Mouse (Mus musculus): ENCODE results near the gene Nabp2. TPM values are rescaled to one million over a fixed set of nuclear protein-coding genes. Genes with fewer than 3 reads are reported as not detected.

The Nabp2 gene
- polyA plus RNA-seq, 1 experiment from 2014 or later = 127 TPM

DNA sequence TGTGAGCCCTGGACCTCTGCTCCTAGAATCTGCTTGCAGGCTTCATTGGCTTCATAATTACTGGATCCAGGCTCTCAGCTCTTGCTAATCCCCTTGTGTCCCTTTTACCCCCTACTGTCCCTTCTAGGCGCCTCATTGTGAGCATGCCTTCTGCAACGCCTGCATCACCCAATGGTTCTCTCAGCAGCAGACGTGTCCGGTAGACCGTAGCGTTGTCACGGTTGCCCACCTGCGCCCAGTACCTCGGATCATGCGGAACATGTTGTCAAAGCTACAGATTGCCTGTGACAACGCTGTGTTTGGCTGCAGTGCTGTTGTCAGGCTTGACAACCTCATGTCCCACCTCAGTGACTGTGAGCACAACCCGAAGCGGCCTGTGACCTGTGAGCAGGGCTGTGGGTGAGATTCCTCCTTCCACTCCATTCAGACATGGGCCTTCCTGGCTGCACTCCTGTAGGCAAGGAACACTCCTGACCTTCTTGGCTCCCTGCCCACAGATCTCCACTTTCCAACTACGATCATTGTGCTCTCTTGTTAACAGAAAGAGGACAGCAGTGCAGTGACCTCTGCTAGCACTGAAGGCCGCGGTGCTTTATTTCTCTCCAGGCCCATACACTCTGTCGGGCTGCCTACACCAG is 24.0 kb upstream of the Nabp2 start:
- DNase-seq (ENCODE audit: low spot score) (no peak), ATAC-seq (ENCODE audit: insufficient read depth, low FRiP score, low TSS enrichment) (no peak)

DNA sequence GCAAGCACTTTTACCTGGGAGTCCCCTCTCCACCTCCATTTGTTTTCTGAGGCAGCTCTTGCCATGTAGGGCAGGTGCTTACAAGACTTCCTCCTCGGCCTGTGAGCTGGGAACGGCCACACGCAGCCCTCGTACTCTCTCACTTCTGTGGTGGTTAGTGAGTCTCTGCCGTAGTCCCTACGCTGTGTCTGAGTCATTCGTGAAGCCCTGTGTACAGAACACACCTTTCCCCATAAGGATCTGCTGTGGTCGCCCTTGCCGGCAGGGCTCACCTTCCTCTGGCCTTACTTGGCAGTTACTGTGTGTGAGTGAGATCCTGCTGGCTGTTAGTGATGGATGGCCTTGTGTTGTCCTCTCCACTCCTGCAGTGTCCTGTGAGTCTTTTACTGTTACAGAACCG is 23.4 kb upstream of the Nabp2 start:
- 89% methylated on average over 10 of the region's 10 CpGs for WGBS
- ATAC-seq (ENCODE audit: insufficient read depth, low FRiP score, low TSS enrichment) (no peak), DNase-seq (ENCODE audit: low spot score) (no peak)
- peaks cover 26% of the 10 kb centered on the region for H3K36me3 ChIP-seq (ENCODE audit: control insufficient read depth, insufficient read depth, low read length)
- no peaks in the 10 kb centered on the region for H3K27me3 ChIP-seq (ENCODE audit: control insufficient read depth, insufficient read depth, low read length)
- H3K4me2 ChIP-seq (ENCODE audit: low read depth) = no peak overlapping the region
- no peaks in the 10 kb centered on the region for H3K4me1 ChIP-seq (ENCODE audit: control insufficient read depth, insufficient read depth, low read length)
- no peak overlapping the region for H3K4me3 ChIP-seq (ENCODE audit: low read depth, low read length)
- no peaks in the 10 kb centered on the region for H3K9me3 ChIP-seq (ENCODE audit: control insufficient read depth, low read length)
- H3K9ac ChIP-seq (ENCODE audit: low read length) = no peak overlapping the region
- H3K27ac ChIP-seq (ENCODE audit: low read depth, low read length) = no peak overlapping the region

More for the DNA sequence above, 24.0 kb upstream of the Nabp2 start:
- Histone ChIP-seq H3K4me3 (ENCODE audit: low read depth, low read length) (no peak overlapping the region), H3K9me3 (ENCODE audit: control insufficient read depth, low read length) (no peaks in the 10 kb centered on the region), H3K9ac (ENCODE audit: low read length) (no peak overlapping the region), H3K4me2 (ENCODE audit: low read depth) (no peak overlapping the region), H3K27me3 (ENCODE audit: control insufficient read depth, insufficient read depth, low read length) (no peaks in the 10 kb centered on the region), H3K27ac (ENCODE audit: low read depth, low read length) (no peak overlapping the region), H3K36me3 (ENCODE audit: control insufficient read depth, insufficient read depth, low read length) (peaks cover 26% of the 10 kb centered on the region), H3K4me1 (ENCODE audit: control insufficient read depth, insufficient read depth, low read length) (no peaks in the 10 kb centered on the region)
- 87% methylated on average over 17 of the region's 17 CpGs for WGBS

DNA sequence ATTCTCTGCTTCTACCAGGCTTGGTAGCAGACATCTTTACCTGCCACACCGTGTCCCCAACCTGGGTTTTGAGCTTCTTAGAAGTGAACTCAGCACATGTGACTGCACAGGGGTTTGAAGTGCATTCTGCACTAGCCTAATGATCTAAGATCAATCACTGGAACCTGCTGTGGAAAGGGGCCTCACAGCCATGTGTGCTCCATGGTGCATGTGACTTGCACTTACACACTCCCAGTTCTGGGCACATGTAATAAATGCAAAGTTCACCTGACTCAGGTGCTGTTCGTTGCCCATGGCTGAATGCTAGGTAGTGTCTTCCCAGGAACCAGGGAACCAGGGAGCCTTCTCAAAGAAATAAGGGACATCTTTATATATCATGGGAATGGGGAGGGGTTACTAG is 22.1 kb upstream of the Nabp2 start:
- WGBS = 97% methylated on average over 2 of the region's 2 CpGs
- no peak overlapping the region for H3K4me3 ChIP-seq (ENCODE audit: low read depth, low read length)
- no peak for DNase-seq (ENCODE audit: low spot score)
- no peak for ATAC-seq (ENCODE audit: insufficient read depth, low FRiP score, low TSS enrichment)
- H3K27ac ChIP-seq (ENCODE audit: low read depth, low read length) = no peak overlapping the region
- no peaks in the 10 kb centered on the region for H3K4me1 ChIP-seq (ENCODE audit: control insufficient read depth, insufficient read depth, low read length)
- no peak overlapping the region for H3K9ac ChIP-seq (ENCODE audit: low read length)
- H3K4me2 ChIP-seq (ENCODE audit: low read depth) = no peak overlapping the region
- H3K27me3 ChIP-seq (ENCODE audit: control insufficient read depth, insufficient read depth, low read length) = no peaks in the 10 kb centered on the region
- H3K36me3 ChIP-seq (ENCODE audit: control insufficient read depth, insufficient read depth, low read length) = peaks cover 22% of the 10 kb centered on the region
- H3K9me3 ChIP-seq (ENCODE audit: control insufficient read depth, low read length) = no peaks in the 10 kb centered on the region

DNA sequence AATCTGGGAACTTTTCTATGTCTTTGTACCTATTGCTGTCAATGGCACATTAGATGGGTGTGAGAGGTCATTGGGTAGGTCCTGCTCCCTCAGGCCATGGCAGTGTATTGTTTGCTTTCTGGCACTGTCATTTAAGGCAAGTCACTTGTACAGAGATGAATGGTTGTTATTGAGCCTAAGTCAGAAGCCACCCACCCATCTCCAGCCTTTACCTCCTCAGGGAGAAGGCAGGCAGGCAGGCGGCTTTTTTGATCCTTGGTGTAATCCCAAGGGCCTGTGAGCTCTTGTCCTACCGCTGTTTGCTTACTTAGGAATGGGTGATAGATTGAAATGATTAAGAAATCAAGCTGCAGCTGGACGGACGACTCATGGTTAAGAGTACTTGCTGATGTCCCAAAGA is 18.2 kb upstream of the Nabp2 start:
- ATAC-seq (ENCODE audit: insufficient read depth, low FRiP score, low TSS enrichment) (no peak), DNase-seq (ENCODE audit: low spot score) (no peak)
- Histone ChIP-seq H3K4me3 (ENCODE audit: low read depth, low read length) (no peak overlapping the region), H3K9ac (ENCODE audit: low read length) (no peak overlapping the region), H3K4me1 (ENCODE audit: control insufficient read depth, insufficient read depth, low read length) (no peaks in the 10 kb centered on the region), H3K9me3 (ENCODE audit: control insufficient read depth, low read length) (no peaks in the 10 kb centered on the region), H3K27ac (ENCODE audit: low read depth, low read length) (no peak overlapping the region), H3K27me3 (ENCODE audit: control insufficient read depth, insufficient read depth, low read length) (no peaks in the 10 kb centered on the region), H3K36me3 (ENCODE audit: control insufficient read depth, insufficient read depth, low read length) (no peaks in the 10 kb centered on the region; the same call in 1 of the 2 replicates), H3K4me2 (ENCODE audit: low read depth) (no peak overlapping the region)
- 92% methylated on average over 4 of the region's 4 CpGs for WGBS

DNA sequence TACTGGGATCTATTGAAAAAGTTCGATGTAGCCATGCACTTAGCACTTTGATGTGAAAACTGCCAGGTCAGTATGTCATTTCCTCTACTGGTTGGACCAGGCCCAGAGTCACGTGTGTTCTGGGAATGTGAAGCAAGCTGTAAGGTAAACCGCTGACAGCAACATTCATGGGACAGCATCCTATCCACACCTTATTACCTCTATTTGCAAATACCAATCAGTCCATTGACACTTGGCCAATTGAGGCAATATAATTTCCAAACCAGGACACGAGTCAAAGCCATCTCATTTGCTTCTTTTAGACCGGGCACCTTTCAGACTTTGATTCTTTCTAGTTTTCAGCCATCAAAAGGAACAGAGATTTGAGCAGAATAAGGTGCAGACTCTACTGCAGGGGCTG is 17.8 kb upstream of the Nabp2 start:
- no peak overlapping the region for H3K4me2 ChIP-seq (ENCODE audit: low read depth)
- no peak for ATAC-seq (ENCODE audit: insufficient read depth, low FRiP score, low TSS enrichment)
- H3K36me3 ChIP-seq (ENCODE audit: control insufficient read depth, insufficient read depth, low read length) = no peaks in the 10 kb centered on the region; the same call in 1 of the 2 replicates
- no peak overlapping the region for H3K27ac ChIP-seq (ENCODE audit: low read depth, low read length)
- H3K4me1 ChIP-seq (ENCODE audit: control insufficient read depth, insufficient read depth, low read length) = no peaks in the 10 kb centered on the region
- no peak overlapping the region for H3K4me3 ChIP-seq (ENCODE audit: low read depth, low read length)
- no peak overlapping the region for H3K9ac ChIP-seq (ENCODE audit: low read length)
- no peaks in the 10 kb centered on the region for H3K9me3 ChIP-seq (ENCODE audit: control insufficient read depth, low read length)
- DNase-seq (ENCODE audit: low spot score) = no peak
- no peaks in the 10 kb centered on the region for H3K27me3 ChIP-seq (ENCODE audit: control insufficient read depth, insufficient read depth, low read length)
- WGBS = 93% methylated on average over 5 of the region's 5 CpGs

DNA sequence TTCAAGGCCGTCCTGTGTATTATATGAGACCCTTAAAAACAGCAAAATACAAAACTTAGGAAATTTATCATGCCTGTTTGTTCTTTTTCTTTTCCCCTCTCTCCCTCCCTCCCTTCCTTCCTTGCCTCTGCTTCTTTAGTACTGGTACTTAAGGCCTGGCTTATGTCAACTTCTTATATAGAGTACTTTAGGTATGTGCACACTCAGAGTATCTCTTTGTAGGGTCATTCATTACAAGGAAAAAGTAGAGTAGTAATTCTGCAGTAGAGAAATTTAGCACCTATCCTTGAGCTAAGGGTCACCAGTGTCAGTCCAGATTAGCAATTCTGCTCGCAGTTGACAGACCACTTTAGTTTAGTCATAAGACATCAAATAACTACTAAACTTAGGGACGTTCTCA is 14.0 kb upstream of the Nabp2 start:
- Histone ChIP-seq H3K27me3 (ENCODE audit: control insufficient read depth, insufficient read depth, low read length) (no peaks in the 10 kb centered on the region), H3K4me1 (ENCODE audit: control insufficient read depth, insufficient read depth, low read length) (no peaks in the 10 kb centered on the region), H3K9ac (ENCODE audit: low read length) (no peak overlapping the region), H3K36me3 (ENCODE audit: control insufficient read depth, insufficient read depth, low read length) (peaks cover 3% of the 10 kb centered on the region), H3K4me3 (ENCODE audit: low read depth, low read length) (no peak overlapping the region), H3K4me2 (ENCODE audit: low read depth) (no peak overlapping the region), H3K27ac (ENCODE audit: low read depth, low read length) (no peak overlapping the region), H3K9me3 (ENCODE audit: control insufficient read depth, low read length) (no peaks in the 10 kb centered on the region)
- WGBS = 91% methylated on average over 3 of the region's 3 CpGs
- no peak for DNase-seq (ENCODE audit: low spot score)
- ATAC-seq (ENCODE audit: insufficient read depth, low FRiP score, low TSS enrichment) = no peak

DNA sequence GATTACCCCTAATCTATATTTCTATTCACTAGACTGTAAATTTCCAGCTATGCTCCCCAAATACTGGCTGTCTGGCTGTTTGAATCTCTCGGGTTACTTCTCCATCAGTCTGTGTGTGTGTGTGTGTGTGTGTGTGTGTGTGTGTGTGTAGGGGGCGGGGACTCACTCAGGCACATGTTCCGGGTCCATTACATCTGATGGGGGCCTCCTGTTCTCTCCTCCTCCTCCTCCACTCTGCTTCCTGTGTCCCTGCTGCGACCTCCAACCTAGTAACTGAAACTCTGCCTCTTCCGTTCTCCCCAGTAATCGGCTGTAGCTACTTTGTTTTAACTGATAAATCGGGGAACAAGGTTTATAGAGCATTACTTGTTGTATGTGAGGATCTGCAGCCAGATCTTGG is 13.3 kb upstream of the Nabp2 start:
- Histone ChIP-seq H3K4me2 (ENCODE audit: low read depth) (no peak overlapping the region), H3K27me3 (ENCODE audit: control insufficient read depth, insufficient read depth, low read length) (no peaks in the 10 kb centered on the region), H3K4me1 (ENCODE audit: control insufficient read depth, insufficient read depth, low read length) (no peaks in the 10 kb centered on the region), H3K9me3 (ENCODE audit: control insufficient read depth, low read length) (no peaks in the 10 kb centered on the region), H3K4me3 (ENCODE audit: low read depth, low read length) (no peak overlapping the region), H3K27ac (ENCODE audit: low read depth, low read length) (no peak overlapping the region), H3K36me3 (ENCODE audit: control insufficient read depth, insufficient read depth, low read length) (peaks cover 3% of the 10 kb centered on the region), H3K9ac (ENCODE audit: low read length) (no peak overlapping the region)
- WGBS = 69% methylated on average over 7 of the region's 7 CpGs
- DNase-seq (ENCODE audit: low spot score) (no peak), ATAC-seq (ENCODE audit: insufficient read depth, low FRiP score, low TSS enrichment) (no peak)

DNA sequence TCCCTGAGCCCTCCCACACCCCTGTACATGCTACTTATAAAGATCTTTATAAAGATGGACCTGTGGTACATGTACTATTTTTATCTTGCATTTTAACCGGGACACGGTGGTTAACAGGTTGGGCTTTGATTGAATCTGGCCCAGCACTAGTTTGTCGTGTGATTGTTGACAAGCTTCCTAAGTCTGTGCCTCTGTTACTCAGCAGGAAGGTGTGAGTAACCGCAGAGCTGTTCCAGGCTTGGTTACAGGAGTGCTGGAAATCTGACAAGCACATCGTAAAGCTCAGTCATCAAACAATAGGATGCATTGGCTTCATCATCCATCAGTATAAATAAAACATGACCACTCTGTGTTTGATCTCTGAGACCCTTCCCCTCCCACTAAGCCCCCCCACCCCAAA is 11.1 kb upstream of the Nabp2 start:
- H3K9me3 ChIP-seq (ENCODE audit: control insufficient read depth, low read length) = no peaks in the 10 kb centered on the region
- H3K9ac ChIP-seq (ENCODE audit: low read length) = no peak overlapping the region
- no peak overlapping the region for H3K27ac ChIP-seq (ENCODE audit: low read depth, low read length)
- no peaks in the 10 kb centered on the region for H3K4me1 ChIP-seq (ENCODE audit: control insufficient read depth, insufficient read depth, low read length)
- DNase-seq (ENCODE audit: low spot score) = no peak
- no peak overlapping the region for H3K4me3 ChIP-seq (ENCODE audit: low read depth, low read length)
- H3K4me2 ChIP-seq (ENCODE audit: low read depth) = no peak overlapping the region
- H3K36me3 ChIP-seq (ENCODE audit: control insufficient read depth, insufficient read depth, low read length) = peaks cover 3% of the 10 kb centered on the region; the same call in 1 of the 2 replicates
- WGBS = 83% methylated on average over 5 of the region's 5 CpGs
- no peak for ATAC-seq (ENCODE audit: insufficient read depth, low FRiP score, low TSS enrichment)
- no peaks in the 10 kb centered on the region for H3K27me3 ChIP-seq (ENCODE audit: control insufficient read depth, insufficient read depth, low read length)

DNA sequence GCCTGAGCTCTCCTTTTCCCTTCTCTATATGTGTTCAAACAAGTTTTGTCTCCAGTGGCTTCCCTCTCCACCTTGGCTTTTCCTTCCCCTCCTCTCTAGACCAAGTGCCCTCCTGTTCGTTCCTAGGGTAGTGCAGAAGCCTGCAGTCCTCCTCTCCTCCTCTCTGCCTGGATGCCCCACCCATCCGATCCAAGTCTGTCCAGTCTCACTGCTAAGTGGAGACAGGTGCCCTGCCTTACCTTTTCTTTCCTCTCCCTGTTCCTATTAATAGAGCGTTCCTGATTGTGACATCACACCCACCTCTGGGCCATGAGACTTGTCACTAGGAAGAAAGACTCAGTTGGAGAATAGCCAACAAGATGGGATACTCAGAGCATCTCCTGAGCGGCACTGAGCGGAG is 3.6 kb upstream of the Nabp2 start:
- ATAC-seq (ENCODE audit: insufficient read depth, low FRiP score, low TSS enrichment) (no peak), DNase-seq (ENCODE audit: low spot score) (no peak)
- no peak overlapping the region for H3K4me3 ChIP-seq (ENCODE audit: low read depth, low read length)
- H3K4me2 ChIP-seq (ENCODE audit: low read depth) = no peak overlapping the region
- no peaks in the 10 kb centered on the region for H3K27me3 ChIP-seq (ENCODE audit: control insufficient read depth, insufficient read depth, low read length)
- H3K9ac ChIP-seq (ENCODE audit: low read length) = no peak overlapping the region
- 94% methylated on average over 5 of the region's 5 CpGs for WGBS
- H3K36me3 ChIP-seq (ENCODE audit: control insufficient read depth, insufficient read depth, low read length) = peaks cover 9% of the 10 kb centered on the region
- H3K9me3 ChIP-seq (ENCODE audit: control insufficient read depth, low read length) = no peaks in the 10 kb centered on the region
- no peak overlapping the region for H3K27ac ChIP-seq (ENCODE audit: low read depth, low read length)
- peaks cover 16% of the 10 kb centered on the region for H3K4me1 ChIP-seq (ENCODE audit: control insufficient read depth, insufficient read depth, low read length)
